In the genomic region with DNA sequence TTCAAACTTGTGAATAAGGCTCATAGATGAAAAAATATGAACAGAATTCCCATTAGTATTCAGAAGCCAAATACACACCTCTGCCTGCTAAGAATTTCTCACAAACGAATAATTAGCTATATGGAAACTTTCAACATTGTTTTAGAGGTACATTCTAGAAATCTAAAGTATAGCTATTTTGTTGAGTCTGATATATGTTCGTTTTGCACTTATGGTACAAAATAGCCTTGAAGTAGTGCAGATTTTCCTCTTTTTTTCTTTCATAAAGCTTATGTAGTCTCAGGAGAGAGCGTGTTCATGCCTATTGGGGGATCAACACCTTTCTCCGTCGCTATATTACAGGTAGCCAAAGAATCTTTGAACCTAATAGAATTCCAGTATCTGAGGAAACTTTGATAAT, we compare ENCODE assay signal across 27 mouse cellular contexts. TPM values are rescaled to one million over a fixed set of nuclear protein-coding genes. Genes with fewer than 3 reads are reported as not detected.
A peak's percentile ranks its signal among the peaks of the same experiment; 100 is the strongest.
DNase-seq lines count a peak whose midpoint lies in the region; ATAC-seq and TF ChIP-seq lines count a peak whose summit lies in the region.
"Had no signal": no experiment of that assay in that cellular context is flagged by ENCODE, and none has a peak within 500 bp of the region (broad histone marks: within the 10 kb centered on the region; RNA-seq: fewer than 3 reads in every experiment).

No protein-coding gene starts in this region.

- H3K4me2 ChIP-seq in hindbrain, embryonic 11.5 days (replicated peaks; ENCODE audit: low read depth, low read length), result no peak overlapping the region
- no peak overlapping the region for H3K4me2 ChIP-seq in hindbrain, embryonic 12.5 days (replicated peaks)
- no peak overlapping the region for H3K4me2 ChIP-seq in midbrain, embryonic 14.5 days (ENCODE audit: low read length)
- no peak overlapping the region for H3K4me2 ChIP-seq in midbrain, embryonic 15.5 days
- peak overlapping the region; percentile 71 for H3K4me2 ChIP-seq in forebrain, embryonic 11.5 days (ENCODE audit: low read depth, low read length, severe bottlenecking)
- H3K4me2 ChIP-seq in forebrain, postnatal 0 days (ENCODE audit: low read depth), result peak overlapping the region; percentile 86
- H3K4me2 ChIP-seq: heart, embryonic 15.5 days; kidney, embryonic 15.5 days; liver, embryonic 15.5 days; midbrain, embryonic 13.5 days; neural tube, embryonic 12.5 days; stomach, embryonic 15.5 days had no signal

- intact Hi-C loops in heart, postnatal 25 days (cut with DNase I), result no loop called here

- H3K27me3 ChIP-seq in hindbrain, embryonic 11.5 days (ENCODE audit: control insufficient read depth, insufficient read depth, low read length), result peaks cover 66% of the 10 kb centered on the region
- H3K27me3 ChIP-seq in hindbrain, embryonic 12.5 days, result peaks cover 70% of the 10 kb centered on the region
- H3K27me3 ChIP-seq in midbrain, embryonic 14.5 days (ENCODE audit: control insufficient read depth, insufficient read depth, low read length), result peaks cover 81% of the 10 kb centered on the region
- H3K27me3 ChIP-seq in midbrain, embryonic 15.5 days (replicated peaks), result peaks cover 71% of the 10 kb centered on the region
- H3K27me3 ChIP-seq in forebrain, embryonic 11.5 days (ENCODE audit: control insufficient read depth, insufficient read depth, low read length), result peaks cover 10% of the 10 kb centered on the region; the same call in 1 of the 2 replicates
- no peaks in the 10 kb centered on the region for H3K27me3 ChIP-seq in forebrain, postnatal 0 days (ENCODE audit: insufficient read depth, low read length)

- no peaks in the 10 kb centered on the region for H3K9me3 ChIP-seq in hindbrain, embryonic 11.5 days (ENCODE audit: control insufficient read depth, low read length)
- H3K9me3 ChIP-seq in hindbrain, embryonic 12.5 days (replicated peaks), result no peaks in the 10 kb centered on the region
- H3K9me3 ChIP-seq in midbrain, embryonic 14.5 days (ENCODE audit: control insufficient read depth, low read length), result no peaks in the 10 kb centered on the region
- H3K9me3 ChIP-seq in midbrain, embryonic 15.5 days, result no peaks in the 10 kb centered on the region
- no peaks in the 10 kb centered on the region for H3K9me3 ChIP-seq in forebrain, embryonic 11.5 days (ENCODE audit: control insufficient read depth, low read length)
- H3K9me3 ChIP-seq in forebrain, postnatal 0 days (ENCODE audit: low read length), result no peaks in the 10 kb centered on the region
- H3K9me3 ChIP-seq: heart, embryonic 15.5 days; kidney, embryonic 15.5 days; limb, embryonic 10.5 days; liver, embryonic 15.5 days; midbrain, embryonic 13.5 days; neural tube, embryonic 12.5 days; stomach, embryonic 15.5 days had no signal

- H3K4me3 ChIP-seq in hindbrain, embryonic 11.5 days (ENCODE audit: low read depth, low read length), result no peak overlapping the region
- no peak overlapping the region for H3K4me3 ChIP-seq in hindbrain, embryonic 12.5 days
- H3K4me3 ChIP-seq in midbrain, embryonic 14.5 days (replicated peaks; ENCODE audit: low read depth, low read length), result no peak overlapping the region
- H3K4me3 ChIP-seq in midbrain, embryonic 15.5 days, result no peak overlapping the region
- peak overlapping the region; percentile 66 for H3K4me3 ChIP-seq in forebrain, embryonic 11.5 days (ENCODE audit: low read depth, low read length)
- H3K4me3 ChIP-seq in forebrain, postnatal 0 days (ENCODE audit: low read depth, low read length), result peak overlapping the region; percentile 54
- H3K4me3 ChIP-seq: gastrocnemius, adult 2 months; heart, embryonic 15.5 days; kidney, embryonic 15.5 days; limb, embryonic 10.5 days; liver, embryonic 15.5 days; neural tube, embryonic 12.5 days; stomach, embryonic 15.5 days had no signal

- DNase-seq in hindbrain, embryonic 11.5 days (ENCODE audit: low spot score), result peak; percentile 20
- DNase-seq in midbrain, embryonic 14.5 days, result peak; percentile 43
- DNase-seq in forebrain, embryonic 11.5 days (ENCODE audit: low spot score), result no peak
- no peak for DNase-seq in forebrain, postnatal 0 days
- no peak for DNase-seq in heart, postnatal 25 days (ENCODE audit: low spot score)
- DNase-seq in yolk sac, embryonic 10.5 days (ENCODE audit: low spot score), result no peak
- DNase-seq: adrenal gland, postnatal 25 days; gastrocnemius, adult 2 months; kidney, adult 11 months; kidney, postnatal 36 days; liver; lung, postnatal 10 days; right cerebral cortex, postnatal 4 days; thymus, postnatal 25 days had no signal

- peaks cover 5% of the 10 kb centered on the region for H3K4me1 ChIP-seq in hindbrain, embryonic 11.5 days (replicated peaks; ENCODE audit: control insufficient read depth, insufficient read depth, low read length)
- peaks cover 6% of the 10 kb centered on the region; the same call in 1 of the 2 replicates for H3K4me1 ChIP-seq in hindbrain, embryonic 12.5 days
- no peaks in the 10 kb centered on the region for H3K4me1 ChIP-seq in midbrain, embryonic 14.5 days (ENCODE audit: control insufficient read depth, insufficient read depth, low read length)
- H3K4me1 ChIP-seq in midbrain, embryonic 15.5 days, result peaks cover 9% of the 10 kb centered on the region; the same call in 1 of the 2 replicates
- 0 out of 2 replicates have a peak, but pooled peaks cover 2% of the 10 kb centered on the region for H3K4me1 ChIP-seq in forebrain, embryonic 11.5 days (replicated peaks; ENCODE audit: control insufficient read depth, insufficient read depth, low read length)
- peaks cover 6% of the 10 kb centered on the region; the same call in 1 of the 2 replicates for H3K4me1 ChIP-seq in forebrain, postnatal 0 days (ENCODE audit: insufficient read depth)
- H3K4me1 ChIP-seq: liver, embryonic 15.5 days; neural tube, embryonic 12.5 days had no signal

- H3K9ac ChIP-seq in hindbrain, embryonic 11.5 days (ENCODE audit: low read depth, low read length), result no peak overlapping the region
- H3K9ac ChIP-seq in hindbrain, embryonic 12.5 days, result no peak overlapping the region
- no peak overlapping the region for H3K9ac ChIP-seq in midbrain, embryonic 14.5 days (replicated peaks; ENCODE audit: low read length)
- no peak overlapping the region for H3K9ac ChIP-seq in midbrain, embryonic 15.5 days
- peak overlapping the region; percentile 99 for H3K9ac ChIP-seq in forebrain, embryonic 11.5 days (ENCODE audit: low read length)
- H3K9ac ChIP-seq in forebrain, postnatal 0 days, result peak overlapping the region; percentile 98
- H3K9ac ChIP-seq: heart, embryonic 15.5 days; kidney, embryonic 15.5 days; liver, embryonic 15.5 days; midbrain, embryonic 13.5 days; neural tube, embryonic 12.5 days; stomach, embryonic 15.5 days had no signal

- no peak for TF ChIP-seq CTCF in forebrain, postnatal 0 days (IDR thresholded peaks at IDR 0.05; ENCODE audit: low read depth)

- ATAC-seq in hindbrain, embryonic 11.5 days (ENCODE audit: low FRiP score), result no peak
- ATAC-seq in hindbrain, embryonic 12.5 days (ENCODE audit: low FRiP score), result no peak
- ATAC-seq in midbrain, embryonic 14.5 days (ENCODE audit: low FRiP score, low TSS enrichment), result no peak
- ATAC-seq in midbrain, embryonic 15.5 days (replicated peaks), result no peak
- no peak for ATAC-seq in forebrain, embryonic 11.5 days (replicated peaks; ENCODE audit: low FRiP score)
- no peak for ATAC-seq in forebrain, postnatal 0 days
- ATAC-seq: CD4-positive, CD25-positive, alpha-beta regulatory T cell, adult 4 months; midbrain, embryonic 13.5 days had no signal

- 6% methylated on average over 5 of the region's 5 CpGs for WGBS in hindbrain, embryonic 11.5 days
- 9% methylated on average over 5 of the region's 5 CpGs for WGBS in hindbrain, embryonic 12.5 days
- WGBS in midbrain, embryonic 14.5 days, result 7% methylated on average over 5 of the region's 5 CpGs
- 7% methylated on average over 5 of the region's 5 CpGs for WGBS in midbrain, embryonic 15.5 days
- 3% methylated on average over 5 of the region's 5 CpGs for WGBS in forebrain, embryonic 11.5 days
- WGBS in forebrain, postnatal 0 days, result under 1% methylated on average over 5 of the region's 5 CpGs

- H3K36me3 ChIP-seq in hindbrain, embryonic 11.5 days (ENCODE audit: control insufficient read depth, insufficient read depth, low read length), result no peaks in the 10 kb centered on the region
- H3K36me3 ChIP-seq in hindbrain, embryonic 12.5 days, result no peaks in the 10 kb centered on the region
- no peaks in the 10 kb centered on the region for H3K36me3 ChIP-seq in midbrain, embryonic 14.5 days (ENCODE audit: control insufficient read depth, insufficient read depth, low read length)
- H3K36me3 ChIP-seq in midbrain, embryonic 15.5 days (replicated peaks), result no peaks in the 10 kb centered on the region
- H3K36me3 ChIP-seq in forebrain, embryonic 11.5 days (ENCODE audit: control insufficient read depth, insufficient read depth, low read length), result no peaks in the 10 kb centered on the region
- peaks cover 12% of the 10 kb centered on the region for H3K36me3 ChIP-seq in forebrain, postnatal 0 days (ENCODE audit: insufficient read depth)
- H3K36me3 ChIP-seq: heart, embryonic 15.5 days; kidney, embryonic 15.5 days; limb, embryonic 10.5 days; liver, embryonic 15.5 days; midbrain, embryonic 13.5 days; neural tube, embryonic 12.5 days; stomach, embryonic 15.5 days had no signal

- H3K27ac ChIP-seq in hindbrain, embryonic 11.5 days (ENCODE audit: low read depth, low read length), result no peak overlapping the region
- H3K27ac ChIP-seq in hindbrain, embryonic 12.5 days, result no peak overlapping the region
- H3K27ac ChIP-seq in midbrain, embryonic 14.5 days (replicated peaks; ENCODE audit: low read depth, low read length), result no peak overlapping the region
- H3K27ac ChIP-seq in midbrain, embryonic 15.5 days, result no peak overlapping the region
- H3K27ac ChIP-seq in forebrain, embryonic 11.5 days (ENCODE audit: low read depth, low read length), result peak overlapping the region; percentile 96; the same call in 1 of the 2 replicates
- H3K27ac ChIP-seq in forebrain, postnatal 0 days (ENCODE audit: low read depth, low read length), result peak overlapping the region; percentile 98
- H3K27ac ChIP-seq: gastrocnemius, adult 2 months; heart, embryonic 15.5 days; kidney, embryonic 15.5 days; limb, embryonic 10.5 days; liver, embryonic 15.5 days; midbrain, embryonic 13.5 days; neural tube, embryonic 12.5 days; stomach, embryonic 15.5 days had no signal

RNA-seq across cellular contexts. Expression of a gene that starts 7.9 kb away (rescaled TPM):
- 0.08 TPM in 1 of 2 replicates, not detected in the other for polyA plus RNA-seq in hindbrain, embryonic 11.5 days (2014; fragmentation: Nextera tagmentation; extraction: Ambion mirVana)
- 0.07 and 0.08 TPM in 2 replicates for polyA plus RNA-seq in hindbrain, embryonic 12.5 days (2016; fragmentation: Nextera tagmentation; extraction: Ambion mirVana)
- polyA plus RNA-seq in midbrain, embryonic 14.5 days (2014; fragmentation: Nextera tagmentation; extraction: Ambion mirVana), result not detected in 2 replicates
- polyA plus RNA-seq in midbrain, embryonic 15.5 days (2015; fragmentation: Nextera tagmentation; extraction: Ambion mirVana), result 0.24 TPM in 1 of 2 replicates, not detected in the other
- polyA plus RNA-seq in forebrain, embryonic 11.5 days (2014; fragmentation: Nextera tagmentation; extraction: Ambion mirVana), result 1.3 and 1.4 TPM in 2 replicates
- total RNA-seq in forebrain, postnatal 0 days (2014; rRNA removed), result 16.1 and 16.8 TPM in 2 replicates
- polyA plus RNA-seq in forebrain, postnatal 0 days (2015; fragmentation: Nextera tagmentation; extraction: Ambion mirVana), result 0.53 and 0.85 TPM in 2 replicates
- total RNA-seq in heart, postnatal 25 days (2021), result not detected
- total RNA-seq: adrenal gland, postnatal 25 days; gastrocnemius, adult 2 months; gastrocnemius, postnatal 4 days; heart, adult 8-10 months; hematopoietic stem cell, adult 5-6 weeks had no signal
- polyA plus RNA-seq: CD4-positive, CD25-positive, alpha-beta regulatory T cell, adult 4 months; heart, embryonic 15.5 days; kidney, embryonic 15.5 days; limb, embryonic 10.5 days; liver, embryonic 15.5 days; neural tube, embryonic 12.5 days; stomach, embryonic 15.5 days had no signal

RNA-seq across cellular contexts. Expression of a gene that starts 10.4 kb away (rescaled TPM):
- polyA plus RNA-seq in hindbrain, embryonic 11.5 days (2014; fragmentation: Nextera tagmentation; extraction: Ambion mirVana), result 0.39 and 0.49 TPM in 2 replicates
- polyA plus RNA-seq in hindbrain, embryonic 12.5 days (2016; fragmentation: Nextera tagmentation; extraction: Ambion mirVana), result 0.68 and 1.9 TPM in 2 replicates
- 0.16 and 0.28 TPM in 2 replicates for polyA plus RNA-seq in midbrain, embryonic 14.5 days (2014; fragmentation: Nextera tagmentation; extraction: Ambion mirVana)
- polyA plus RNA-seq in midbrain, embryonic 15.5 days (2015; fragmentation: Nextera tagmentation; extraction: Ambion mirVana), result 1.3 and 2.4 TPM in 2 replicates
- polyA plus RNA-seq in forebrain, embryonic 11.5 days (2014; fragmentation: Nextera tagmentation; extraction: Ambion mirVana), result 40.4 and 45.5 TPM in 2 replicates
- 76.5 and 79.4 TPM in 2 replicates for total RNA-seq in forebrain, postnatal 0 days (2014; rRNA removed)
- 50.8 and 53.4 TPM in 2 replicates for polyA plus RNA-seq in forebrain, postnatal 0 days (2015; fragmentation: Nextera tagmentation; extraction: Ambion mirVana)
- not detected for total RNA-seq in heart, postnatal 25 days (2021)
- total RNA-seq: adrenal gland, postnatal 25 days; gastrocnemius, adult 2 months; gastrocnemius, postnatal 4 days; heart, adult 8-10 months; hematopoietic stem cell, adult 5-6 weeks had no signal
- polyA plus RNA-seq: CD4-positive, CD25-positive, alpha-beta regulatory T cell, adult 4 months; heart, embryonic 15.5 days; kidney, embryonic 15.5 days; neural tube, embryonic 12.5 days had no signal

Comparison
In these comparisons a context has a peak if more than half of its experiments do, and no peak if none do; other contexts are left out.
1. DNase-seq: peak in hindbrain, embryonic 11.5 days (single experiment) and midbrain, embryonic 14.5 days (single experiment); none in forebrain, embryonic 11.5 days (single experiment), forebrain, postnatal 0 days (single experiment), heart, postnatal 25 days (single experiment) and yolk sac, embryonic 10.5 days (single experiment).
2. H3K27ac ChIP-seq: peak in forebrain, embryonic 11.5 days (single experiment) and forebrain, postnatal 0 days (single experiment); none in hindbrain, embryonic 11.5 days (single experiment), hindbrain, embryonic 12.5 days (single experiment), midbrain, embryonic 14.5 days (single experiment) and midbrain, embryonic 15.5 days (single experiment).
3. H3K4me2 ChIP-seq: peak in forebrain, embryonic 11.5 days (single experiment) and forebrain, postnatal 0 days (single experiment); none in hindbrain, embryonic 11.5 days (single experiment), hindbrain, embryonic 12.5 days (single experiment), midbrain, embryonic 14.5 days (single experiment) and midbrain, embryonic 15.5 days (single experiment).
4. H3K4me3 ChIP-seq: peak in forebrain, embryonic 11.5 days (single experiment) and forebrain, postnatal 0 days (single experiment); none in hindbrain, embryonic 11.5 days (single experiment), hindbrain, embryonic 12.5 days (single experiment), midbrain, embryonic 14.5 days (single experiment) and midbrain, embryonic 15.5 days (single experiment).
5. H3K9ac ChIP-seq: peak in forebrain, embryonic 11.5 days (single experiment) and forebrain, postnatal 0 days (single experiment); none in hindbrain, embryonic 11.5 days (single experiment), hindbrain, embryonic 12.5 days (single experiment), midbrain, embryonic 14.5 days (single experiment) and midbrain, embryonic 15.5 days (single experiment).
6. RNA of a gene that starts 10.4 kb away (polyA plus RNA-seq): 50.8 to 53.4 TPM in forebrain, postnatal 0 days and 40.4 to 45.5 TPM in forebrain, embryonic 11.5 days; 0.68 to 1.9 TPM in hindbrain, embryonic 12.5 days, 1.3 to 2.4 TPM in midbrain, embryonic 15.5 days, 0.39 to 0.49 TPM in hindbrain, embryonic 11.5 days and 0.16 to 0.28 TPM in midbrain, embryonic 14.5 days; every median in the first group is over 10 times any median in the second.